Mouse (Mus musculus): ENCODE results near the gene Clic4.
"Not testable (repeated sequence)": the region's sequence is repeated elsewhere in the genome, so short reads cannot be mapped to it uniquely, and the experiment has no call there.

Clic4 gene

GRCm38 (mm10) chr4:135292477-135293089, 20.0 kb upstream of the Clic4 start:
- no peak for DNase-seq (ENCODE audit: low spot score in 2 of 2)

- DNase-seq (ENCODE audit: low spot score in 2 of 2), result no peak
Observed at GRCm38 (mm10) chr4:135291841-135292240, 19.2 kb upstream of the Clic4 start.

GRCm38 (mm10) chr4:135291199-135291598, 18.6 kb upstream of the Clic4 start:
- DNase-seq (ENCODE audit: low spot score in 2 of 2), result no peak

DNA sequence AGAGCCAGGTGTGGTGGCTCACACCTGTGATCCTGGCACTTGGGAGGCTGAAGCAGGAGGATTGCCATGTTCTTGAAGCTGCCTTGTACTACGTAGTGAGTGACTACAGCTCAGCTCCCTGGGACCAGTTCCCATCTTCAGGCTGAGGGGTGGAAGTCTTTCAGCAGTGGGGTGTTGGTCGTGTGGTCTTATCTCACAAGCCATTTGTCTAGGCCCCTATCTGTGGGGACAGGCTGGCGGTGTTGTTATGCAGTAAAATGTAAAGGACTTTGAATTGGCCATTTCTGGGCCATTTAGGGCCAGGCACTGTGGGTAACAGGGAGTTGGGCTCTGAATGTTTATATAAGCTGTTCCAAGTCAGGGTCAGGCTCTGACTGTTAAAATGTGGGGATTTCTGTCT, 15.4 kb upstream of the Clic4 start:
- no peak for DNase-seq (ENCODE audit: low spot score in 2 of 2)

DNA sequence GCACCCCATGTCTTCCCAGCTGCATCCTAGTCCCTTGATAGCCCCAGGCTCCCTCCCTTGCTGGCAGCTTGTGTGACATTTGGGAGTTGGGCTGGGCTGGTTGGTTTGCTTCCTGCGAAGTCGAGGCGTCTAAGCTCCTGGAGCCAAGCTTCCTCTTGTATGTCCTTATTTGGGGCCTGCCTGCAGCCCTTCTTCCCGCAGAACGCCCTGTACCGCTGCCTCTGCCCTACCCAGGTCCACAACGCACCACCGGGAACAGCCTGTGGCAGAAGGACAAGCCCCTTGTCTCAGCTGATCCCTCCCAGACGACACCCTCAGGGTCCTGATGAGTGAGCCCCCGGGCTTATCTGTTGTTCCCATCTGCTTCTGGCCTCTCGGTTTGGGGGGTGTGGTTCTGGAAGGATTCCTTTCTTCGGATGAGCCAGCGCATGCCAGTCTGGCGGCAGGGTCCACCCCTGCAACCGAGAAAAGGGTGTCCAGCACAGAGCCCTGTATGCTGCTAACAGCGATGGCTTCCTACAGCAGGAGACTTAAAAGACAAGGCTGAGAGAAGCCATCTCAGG, 14.3 kb upstream of the Clic4 start:
- no peak for DNase-seq (ENCODE audit: low spot score in 2 of 2)

GRCm38 (mm10) chr4:135286033-135286622, 13.5 kb upstream of the Clic4 start:
- no peak for DNase-seq (ENCODE audit: low spot score in 2 of 2)

- DNase-seq (ENCODE audit: low spot score in 2 of 2), result no peak
Observed at GRCm38 (mm10) chr4:135285436-135285835, 12.8 kb upstream of the Clic4 start.

DNA sequence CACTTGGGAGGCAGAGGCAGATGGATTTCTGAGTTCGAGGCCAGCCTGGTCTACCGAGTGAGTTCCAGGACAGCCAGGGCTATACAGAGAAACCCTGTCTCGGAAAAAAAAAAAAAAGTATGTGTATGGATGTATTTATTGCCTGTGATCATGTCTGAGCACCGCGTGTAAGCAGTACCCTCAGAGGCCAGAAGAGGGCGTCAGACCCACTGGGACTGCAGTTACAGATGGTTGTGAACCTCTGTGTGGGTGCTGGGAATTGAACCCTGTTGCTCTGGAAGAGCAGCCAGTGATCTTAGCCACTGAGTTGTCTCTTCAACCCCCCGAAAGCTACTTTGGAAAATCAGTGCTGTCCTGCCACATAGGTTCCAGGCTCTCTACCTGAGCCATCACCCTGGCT, 11.3 kb upstream of the Clic4 start:
- no peak for DNase-seq (ENCODE audit: low spot score in 2 of 2)

DNA sequence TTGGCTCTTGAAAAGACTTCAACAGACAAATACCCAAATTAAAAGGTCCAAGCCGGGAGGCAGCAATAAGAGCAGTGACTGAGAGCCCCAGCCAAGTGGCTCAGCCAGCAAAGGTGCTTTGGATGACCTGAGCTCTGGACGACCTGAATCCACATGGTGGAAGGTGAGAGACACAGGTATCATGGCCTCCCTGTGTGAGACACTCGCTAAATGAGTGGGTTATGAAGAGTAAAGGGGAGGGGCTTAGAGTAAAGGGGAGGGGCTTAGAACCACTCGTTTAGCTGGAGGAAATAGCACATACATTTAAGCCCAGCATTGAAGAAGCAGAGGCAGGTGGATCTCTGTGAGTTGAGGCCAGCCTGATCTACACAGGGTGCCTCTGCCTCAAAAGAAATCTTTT, 10.8 kb upstream of the Clic4 start:
- DNase-seq (ENCODE audit: low spot score in 2 of 2), result no peak

DNA sequence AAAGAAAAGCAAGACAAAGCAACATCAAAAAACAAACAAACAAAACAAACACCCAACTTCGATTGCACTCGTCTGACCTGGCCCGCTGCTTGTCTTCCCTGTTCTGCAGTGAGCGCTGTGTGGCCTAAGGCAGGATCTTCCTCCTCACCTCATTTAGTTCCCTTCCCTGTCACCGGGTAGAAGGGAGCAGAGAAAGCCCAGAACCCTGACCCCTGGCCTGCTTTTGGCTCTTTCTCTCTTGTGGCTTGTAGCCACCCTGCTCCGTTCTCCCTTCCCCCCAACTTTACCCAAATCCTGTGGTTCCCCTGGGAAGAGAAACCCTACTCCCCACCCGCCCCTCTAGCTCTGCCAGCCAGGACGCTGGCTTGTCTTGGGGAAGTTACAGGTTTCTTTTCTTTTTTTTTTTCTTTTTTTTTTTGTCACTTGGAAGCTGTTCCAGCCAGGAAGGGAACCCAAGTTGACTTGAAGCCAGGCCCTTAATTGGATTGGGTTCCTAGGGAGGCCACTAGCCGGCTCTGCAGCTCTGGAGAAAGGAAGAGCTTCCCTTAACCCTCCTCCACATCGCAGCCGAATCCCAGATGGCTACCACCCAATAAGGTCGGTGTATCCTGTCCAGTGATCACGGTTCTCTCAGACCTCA, 10.2 kb upstream of the Clic4 start:
- DNase-seq (ENCODE audit: low spot score in 2 of 2), result no peak

DNA sequence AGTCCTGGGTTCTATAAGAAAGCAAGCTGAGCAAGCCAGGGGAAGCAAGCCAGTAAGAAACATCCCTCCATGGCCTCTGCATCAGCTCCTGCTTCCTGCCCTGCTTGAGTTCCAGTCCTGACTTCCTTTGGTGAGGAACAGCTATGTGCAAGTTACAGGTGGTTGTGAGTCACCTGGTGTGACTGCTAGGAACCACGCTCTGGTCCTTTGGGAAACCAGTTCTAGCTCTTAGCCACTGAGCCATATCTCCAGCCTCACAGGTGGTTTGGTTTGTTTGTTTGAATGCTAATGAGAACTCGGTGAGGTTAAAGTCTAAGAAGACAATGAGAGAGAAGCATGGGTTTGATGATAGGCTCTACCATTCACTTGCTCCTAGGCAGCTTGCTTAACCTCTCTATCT, 7.4 kb upstream of the Clic4 start:
- DNase-seq (ENCODE audit: low spot score in 2 of 2), result not testable (repeated sequence)

GRCm38 (mm10) chr4:135276681-135277379, 4.2 kb upstream of the Clic4 start:
- no peak for DNase-seq (ENCODE audit: low spot score in 2 of 2)

DNA sequence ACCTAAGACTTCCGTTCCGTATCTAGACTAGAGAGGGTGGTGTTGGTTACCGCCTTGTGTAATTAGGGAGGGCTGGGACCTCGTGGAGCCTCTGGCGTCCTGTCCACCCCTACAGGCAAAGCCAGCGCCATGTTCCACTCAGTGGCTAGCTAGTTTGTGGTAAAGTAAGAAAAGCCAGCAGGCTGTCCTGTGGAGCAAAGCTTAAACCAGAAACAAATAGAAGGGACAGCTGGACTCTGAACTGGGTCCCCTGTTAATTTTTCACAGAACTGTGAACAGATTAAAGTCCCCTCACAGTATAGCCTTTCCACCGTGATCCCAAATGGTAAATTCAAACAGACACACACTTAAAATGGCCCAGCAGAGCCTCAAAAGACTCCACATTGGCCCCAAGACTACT, 2.1 kb upstream of the Clic4 start:
- no peak for DNase-seq (ENCODE audit: low spot score in 2 of 2)

- no peak for DNase-seq (ENCODE audit: low spot score in 2 of 2)
Observed at GRCm38 (mm10) chr4:135273307-135273682, 681 bp upstream of the Clic4 start.

- peak; percentile 43 to 53 for DNase-seq (ENCODE audit: low spot score in 2 of 2)
Observed at GRCm38 (mm10) chr4:135271881-135272616, 565 bp downstream of the Clic4 start.

GRCm38 (mm10) chr4:135271419-135271828, 1.2 kb downstream of the Clic4 start:
- peak in 1 of 2 experiments; percentile 29 for DNase-seq (ENCODE audit: low spot score in 2 of 2)

DNA sequence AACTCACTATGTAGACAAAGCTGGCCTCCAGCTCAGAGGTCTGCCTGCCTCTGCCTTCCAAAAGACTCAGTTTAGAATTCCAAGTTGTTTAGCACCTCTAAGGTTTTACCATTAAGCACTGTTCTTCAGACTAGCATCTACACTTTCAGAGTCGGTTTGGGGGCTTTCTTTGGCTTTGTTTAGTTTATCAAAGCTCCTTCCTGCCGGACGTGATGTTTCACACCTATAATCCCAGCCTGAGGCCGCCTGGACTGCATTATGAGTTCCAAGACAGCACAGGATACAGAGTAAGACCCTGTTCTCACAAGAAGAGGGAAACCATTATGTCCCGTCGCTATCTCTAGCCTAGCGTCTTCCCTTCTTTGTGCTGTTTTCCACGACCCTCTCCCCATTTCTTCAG, 2.1 kb downstream of the Clic4 start:
- DNase-seq (ENCODE audit: low spot score in 2 of 2), result no peak

DNA sequence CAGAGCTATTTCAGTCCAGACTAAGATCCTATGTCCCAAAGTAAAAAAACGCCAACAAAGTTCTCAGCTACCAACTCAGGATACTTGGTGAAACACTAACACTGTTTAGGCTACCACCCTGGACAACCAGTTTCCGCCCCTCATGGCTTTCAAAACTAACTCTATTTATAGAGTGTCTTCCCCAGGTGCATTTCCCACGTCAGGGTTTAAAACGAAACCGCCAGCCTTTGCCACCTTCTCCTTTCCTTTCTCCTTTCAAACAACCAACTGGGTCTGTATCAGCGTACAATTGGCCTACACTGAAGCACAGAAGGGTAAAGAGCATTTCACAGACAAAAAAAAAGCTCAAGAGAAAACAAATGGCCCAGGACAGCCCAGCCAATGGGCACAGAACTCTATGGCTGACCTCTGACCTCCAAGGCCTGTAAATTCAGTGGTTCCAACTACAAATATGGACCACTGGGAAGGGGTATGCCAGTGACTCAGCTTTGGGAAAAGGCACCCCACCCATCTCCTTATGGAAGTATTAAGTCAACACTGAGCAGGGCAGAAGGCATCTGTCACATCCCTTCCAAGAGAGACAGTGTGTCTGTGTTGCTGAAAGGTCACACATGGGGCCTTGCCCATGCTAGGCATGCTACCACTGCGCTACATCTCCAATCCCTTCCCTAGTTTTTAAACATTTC, 2.8 kb downstream of the Clic4 start:
- DNase-seq (ENCODE audit: low spot score in 2 of 2), result no peak

DNA sequence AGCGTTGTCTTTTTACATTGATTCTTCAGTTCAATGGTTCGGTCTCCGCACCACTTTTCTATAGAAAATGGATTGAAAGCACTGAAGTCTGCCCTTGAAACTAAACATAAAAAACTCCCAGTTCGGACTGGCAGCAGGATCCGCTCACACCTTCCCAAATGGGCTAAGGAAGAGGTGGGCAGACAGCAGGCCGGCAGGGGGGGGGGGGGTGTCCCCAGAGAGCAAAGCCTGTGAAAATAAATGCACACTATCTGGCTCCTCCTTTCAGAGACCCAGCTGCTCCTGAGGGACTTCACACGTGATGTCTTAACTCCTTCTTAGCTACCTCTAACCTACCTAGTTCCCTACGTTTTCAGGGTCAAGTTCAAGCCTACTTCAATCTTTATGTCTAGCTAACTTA, 5.1 kb downstream of the Clic4 start:
- no peak for DNase-seq (ENCODE audit: low spot score in 2 of 2)

GRCm38 (mm10) chr4:135266987-135267386, 5.6 kb downstream of the Clic4 start:
- no peak for DNase-seq (ENCODE audit: low spot score in 2 of 2)

DNA sequence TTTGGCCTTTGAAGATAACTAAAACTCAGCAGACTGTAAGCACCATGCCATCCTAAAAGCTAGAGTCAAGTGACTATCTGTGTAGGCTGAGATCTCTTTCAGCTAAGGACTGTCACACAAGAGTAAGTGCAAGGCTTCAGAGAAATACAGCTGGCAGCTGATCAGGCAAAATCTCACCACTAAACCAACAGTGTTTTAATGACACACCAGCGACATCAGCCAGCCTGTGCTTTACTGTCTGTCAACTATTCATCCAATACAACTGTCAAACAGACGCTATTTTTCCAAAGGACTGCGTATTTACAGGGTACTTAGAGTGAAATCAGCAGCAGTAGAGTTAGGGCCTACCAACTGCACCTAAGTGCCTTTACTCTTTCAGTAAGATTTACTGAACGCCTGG, 12.2 kb downstream of the Clic4 start:
- DNase-seq (ENCODE audit: low spot score in 2 of 2), result no peak

Data from spleen, postnatal 14 days (tissue).